ENCODE assay signal across 19 mouse cellular contexts in genomic region chr6:78165615-78166014, GRCm38 (mm10).
DNase-seq lines count a peak whose midpoint lies in the region; ATAC-seq and TF ChIP-seq lines count a peak whose summit lies in the region.
"Had no signal": no experiment of that assay in that cellular context is flagged by ENCODE, and none has a peak within 500 bp of the region (broad histone marks: within the 10 kb centered on the region; RNA-seq: fewer than 3 reads in every experiment).

No protein-coding gene starts in this region.

- H3K27me3 ChIP-seq in forebrain, embryonic 10.5 days (ENCODE audit: poor library complexity, severe bottlenecking) = peaks cover 25% of the 10 kb centered on the region; the same call in 1 of the 2 replicates
- no peaks in the 10 kb centered on the region for H3K27me3 ChIP-seq in forebrain, postnatal 0 days (ENCODE audit: insufficient read depth, low read length)
- no peaks in the 10 kb centered on the region for H3K27me3 ChIP-seq in forebrain, embryonic 14.5 days (replicated peaks; ENCODE audit: control insufficient read depth, insufficient read depth, low read length)
- no peaks in the 10 kb centered on the region for H3K27me3 ChIP-seq in midbrain, embryonic 13.5 days
- H3K27me3 ChIP-seq: liver, embryonic 12.5 days; megakaryocyte, embryonic 14.5 days; neural tube, embryonic 13.5 days had no signal

- H3K9me3 ChIP-seq in forebrain, embryonic 10.5 days = no peaks in the 10 kb centered on the region
- no peaks in the 10 kb centered on the region for H3K9me3 ChIP-seq in forebrain, postnatal 0 days (ENCODE audit: low read length)
- H3K9me3 ChIP-seq in forebrain, embryonic 14.5 days (replicated peaks; ENCODE audit: control insufficient read depth, low read length) = no peaks in the 10 kb centered on the region
- H3K9me3 ChIP-seq in midbrain, embryonic 13.5 days = no peaks in the 10 kb centered on the region
- H3K9me3 ChIP-seq: limb, embryonic 10.5 days; liver, embryonic 12.5 days; megakaryocyte, embryonic 14.5 days; neural tube, embryonic 13.5 days had no signal

- no peak overlapping the region for H3K4me3 ChIP-seq in forebrain, embryonic 10.5 days
- H3K4me3 ChIP-seq in forebrain, postnatal 0 days (ENCODE audit: low read depth, low read length) = no peak overlapping the region
- H3K4me3 ChIP-seq in forebrain, embryonic 14.5 days (ENCODE audit: low read depth, low read length) = no peak overlapping the region
- H3K4me3 ChIP-seq in midbrain, embryonic 13.5 days (replicated peaks) = no peak overlapping the region
- H3K4me3 ChIP-seq: erythroblast, embryonic 14.5 days; limb, embryonic 10.5 days; liver, embryonic 12.5 days; megakaryocyte, embryonic 14.5 days; neural tube, embryonic 13.5 days had no signal

- no peak overlapping the region for H3K9ac ChIP-seq in forebrain, postnatal 0 days
- no peak overlapping the region for H3K9ac ChIP-seq in forebrain, embryonic 14.5 days (ENCODE audit: low read length)
- H3K9ac ChIP-seq in midbrain, embryonic 13.5 days (replicated peaks) = no peak overlapping the region
- H3K9ac ChIP-seq: liver, embryonic 12.5 days; neural tube, embryonic 13.5 days had no signal

- no peak overlapping the region for H3K4me2 ChIP-seq in forebrain, postnatal 0 days (ENCODE audit: low read depth)
- no peak overlapping the region for H3K4me2 ChIP-seq in forebrain, embryonic 14.5 days (ENCODE audit: low read length)
- H3K4me2 ChIP-seq in midbrain, embryonic 13.5 days (replicated peaks) = no peak overlapping the region
- H3K4me2 ChIP-seq: liver, embryonic 12.5 days; neural tube, embryonic 13.5 days had no signal

- H3K27ac ChIP-seq in forebrain, embryonic 10.5 days = peak overlapping the region; percentile 25; the same call in 1 of the 2 replicates
- no peak overlapping the region for H3K27ac ChIP-seq in forebrain, postnatal 0 days (ENCODE audit: low read depth, low read length)
- H3K27ac ChIP-seq in forebrain, embryonic 14.5 days (ENCODE audit: low read depth, low read length) = no peak overlapping the region
- H3K27ac ChIP-seq in midbrain, embryonic 13.5 days = no peak overlapping the region
- H3K27ac ChIP-seq: limb, embryonic 10.5 days; liver, embryonic 12.5 days; neural tube, embryonic 13.5 days had no signal

- WGBS in forebrain, embryonic 10.5 days = 11% methylated on average over 4 of the region's 4 CpGs
- WGBS in forebrain, postnatal 0 days = 4% methylated on average over 4 of the region's 4 CpGs
- WGBS in forebrain, embryonic 14.5 days = 2% methylated on average over 4 of the region's 4 CpGs
- 5% methylated on average over 4 of the region's 4 CpGs for WGBS in midbrain, embryonic 13.5 days

- peaks cover 13% of the 10 kb centered on the region for H3K4me1 ChIP-seq in forebrain, embryonic 10.5 days
- H3K4me1 ChIP-seq in forebrain, postnatal 0 days (ENCODE audit: insufficient read depth) = no peaks in the 10 kb centered on the region
- H3K4me1 ChIP-seq in forebrain, embryonic 14.5 days (ENCODE audit: control insufficient read depth, insufficient read depth, low read length) = no peaks in the 10 kb centered on the region
- H3K4me1 ChIP-seq in midbrain, embryonic 13.5 days (replicated peaks) = peaks cover 9% of the 10 kb centered on the region; the same call in 1 of the 2 replicates
- H3K4me1 ChIP-seq: limb, embryonic 10.5 days; liver, embryonic 12.5 days; megakaryocyte, embryonic 14.5 days had no signal

- peak; percentile 26 for DNase-seq in forebrain, embryonic 10.5 days (ENCODE audit: extremely low spot score, low spot score)
- no peak for DNase-seq in forebrain, postnatal 0 days
- peak; percentile 67 for DNase-seq in embryo, embryonic 10 days (ENCODE audit: low spot score)
- peak; percentile 30 for DNase-seq in forebrain, embryonic 14.5 days (ENCODE audit: low spot score)
- no peak for DNase-seq in frontal cortex, adult 2 months (ENCODE audit: extremely low spot score in 1 of 2, low spot score in 1 of 2)
- no peak for DNase-seq in thymus, postnatal 36 days
- no peak for DNase-seq in cerebellum, adult 8-10 months
- DNase-seq: cerebellum, adult 11 months; heart, adult 11 months; kidney, adult 9 months; kidney, postnatal 4 days; layer of hippocampus, postnatal 36 days; thymus, postnatal 14 days had no signal

- TF ChIP-seq CTCF in forebrain, postnatal 0 days (IDR thresholded peaks at IDR 0.05; ENCODE audit: low read depth) = no peak

- no peaks in the 10 kb centered on the region for H3K36me3 ChIP-seq in forebrain, embryonic 10.5 days (replicated peaks)
- H3K36me3 ChIP-seq in forebrain, postnatal 0 days (ENCODE audit: insufficient read depth) = no peaks in the 10 kb centered on the region
- no peaks in the 10 kb centered on the region for H3K36me3 ChIP-seq in forebrain, embryonic 14.5 days (ENCODE audit: control insufficient read depth, insufficient read depth, low read length)
- no peaks in the 10 kb centered on the region for H3K36me3 ChIP-seq in midbrain, embryonic 13.5 days
- H3K36me3 ChIP-seq: limb, embryonic 10.5 days; liver, embryonic 12.5 days; neural tube, embryonic 13.5 days had no signal

- no peak for ATAC-seq in forebrain, postnatal 0 days
- peak; percentile 54; the same call in 1 of the 2 replicates for ATAC-seq in forebrain, embryonic 14.5 days
- ATAC-seq in midbrain, embryonic 13.5 days = peak; percentile 91
- ATAC-seq: liver, embryonic 12.5 days had no signal

Comparison
In these comparisons a context has a peak if more than half of its experiments do, and no peak if none do; other contexts are left out.
1. DNase-seq: peak in forebrain, embryonic 10.5 days (single experiment), embryo, embryonic 10 days (single experiment) and forebrain, embryonic 14.5 days (single experiment); none in forebrain, postnatal 0 days (single experiment), frontal cortex, adult 2 months (0 of 2), thymus, postnatal 36 days (0 of 2) and cerebellum, adult 8-10 months (single experiment).